Mouse (Mus musculus): ENCODE data around the gene Nol12. TPM values are rescaled to one million over a fixed set of nuclear protein-coding genes. Genes with fewer than 3 reads are reported as not detected.

Nol12 gene
- 10 to 100 TPM; 16.7 to 22.5 TPM for total RNA-seq (2023)

DNA sequence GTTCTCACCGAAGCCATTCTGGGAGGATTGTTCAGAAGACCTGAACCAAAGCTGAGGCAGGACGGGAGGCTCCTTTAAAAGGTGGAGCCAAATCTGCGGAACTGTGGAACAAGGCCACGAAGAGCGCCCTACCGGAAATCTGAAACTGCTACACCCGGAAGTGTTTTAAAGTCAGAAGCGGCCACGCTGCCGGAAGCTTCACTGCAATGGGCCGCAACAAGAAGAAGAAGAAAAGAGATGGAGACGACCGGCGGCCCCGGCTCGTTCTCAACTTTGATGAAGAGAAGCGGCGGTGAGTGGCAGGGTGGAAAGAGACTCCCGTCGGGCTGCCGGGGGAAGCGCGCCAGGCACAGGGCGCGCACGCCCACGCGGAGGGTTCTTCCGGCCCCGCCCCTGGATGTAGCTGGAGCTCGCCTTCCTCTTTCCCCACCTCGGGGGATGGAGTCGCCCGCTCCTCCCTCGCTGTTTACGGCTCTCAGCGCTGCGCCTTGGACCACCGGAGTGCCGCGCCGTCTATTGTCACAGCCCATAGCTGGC lies at the start of gene Nol12:
Nol12 (plus strand) TSS at position 150 of the 537 bp plus-strand sequence.

DNA sequence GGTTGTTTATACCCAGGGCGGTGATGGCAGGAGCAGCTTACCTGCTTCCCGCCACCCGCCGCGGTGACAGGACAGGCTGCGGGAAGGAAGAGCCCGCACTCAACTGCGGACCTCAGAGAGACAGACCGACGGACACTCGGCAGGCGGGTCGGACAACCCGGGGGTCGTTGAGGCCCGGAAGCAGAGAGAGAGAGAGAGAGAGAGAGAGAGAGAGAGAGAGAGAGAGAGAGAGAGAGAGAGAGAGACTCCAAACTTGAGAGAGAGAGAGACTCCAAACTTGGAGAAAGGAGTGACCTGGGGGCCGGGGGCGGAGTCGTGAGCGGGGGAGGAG lies 35.4 kb upstream of the Nol12 start, which contains the start of gene Gm49510:
Gm49510 (plus strand) TSS at position 259 of the 331 bp plus-strand sequence.

GRCm38 (mm10) chr15:78899740-78900584 lies 34.8 kb upstream of the Nol12 start, which contains the start of gene Sh3bp1:
TSS of gene Sh3bp1 (plus strand) at chr15:78899768.

DNA sequence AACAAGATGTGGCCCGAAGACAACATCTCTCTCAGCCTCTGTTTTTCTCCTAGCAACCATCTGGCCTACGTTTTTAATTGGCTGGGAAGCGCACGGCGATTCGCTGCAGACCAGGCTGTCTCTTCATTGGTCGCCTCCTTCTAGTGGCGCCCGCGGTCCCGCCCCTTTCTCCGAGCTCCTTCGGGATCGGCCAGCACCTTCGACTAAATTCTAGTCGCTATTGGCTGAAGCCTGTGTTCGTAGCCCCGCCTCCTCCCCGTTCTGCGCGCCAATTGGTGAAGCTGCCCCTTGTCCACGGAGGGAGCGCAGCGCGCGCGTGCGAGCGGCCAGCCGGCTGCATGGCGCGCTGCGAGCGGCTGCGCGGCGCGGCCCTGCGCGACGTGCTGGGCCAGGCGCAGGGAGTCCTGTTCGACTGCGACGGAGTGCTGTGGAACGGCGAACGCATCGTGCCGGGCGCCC lies 21.1 kb upstream of the Nol12 start, which contains the start of gene Pdxp:
Pdxp (plus strand) TSS at position 288 of the 459 bp plus-strand sequence.

DNA sequence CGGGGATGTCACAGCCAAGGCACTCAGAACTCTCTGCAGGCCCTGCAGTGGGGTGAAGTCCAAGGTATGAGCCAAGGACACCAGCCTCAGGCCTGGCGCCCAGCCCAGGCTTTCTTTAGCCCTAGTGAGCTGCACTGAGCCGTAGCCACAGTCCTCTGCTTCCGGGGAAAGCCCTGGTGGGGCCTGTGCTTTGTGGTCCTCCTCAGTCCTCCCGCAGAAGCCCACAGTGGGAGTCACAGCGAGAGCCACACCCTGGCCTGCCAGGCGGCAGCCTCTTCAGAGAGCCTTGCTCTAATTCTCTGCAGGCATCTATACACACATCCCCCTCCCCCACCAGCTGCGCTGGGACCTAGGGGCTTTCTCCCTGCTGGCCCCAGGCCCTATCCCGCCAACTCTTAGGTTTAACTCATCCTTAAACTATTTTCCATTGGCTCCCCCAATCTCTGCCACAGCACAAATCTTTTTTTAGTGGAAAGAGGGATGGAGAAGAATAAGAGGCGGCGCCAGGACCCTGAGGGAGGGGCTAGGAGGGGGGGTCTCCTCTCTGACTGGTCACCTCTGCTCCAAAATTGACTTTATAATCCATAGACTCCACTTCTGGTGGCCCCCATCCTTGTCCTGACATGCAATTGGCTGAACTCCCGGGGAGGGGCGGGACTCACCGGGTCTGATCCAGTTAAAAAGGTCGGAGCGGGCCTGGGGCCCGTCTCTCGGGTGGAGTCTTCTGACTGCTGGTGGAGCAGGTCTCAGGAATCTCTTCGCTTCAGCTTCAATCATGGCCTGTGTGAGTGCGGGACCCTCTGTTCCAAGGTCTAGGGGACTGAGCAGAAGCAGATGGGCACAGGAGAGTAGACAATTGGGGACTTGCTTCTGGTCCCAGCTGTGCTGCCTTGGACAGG lies 8.5 kb upstream of the Nol12 start, which contains the start of gene Lgals1:
Lgals1 (plus strand) TSS at position 705 of the 899 bp plus-strand sequence.

DNA sequence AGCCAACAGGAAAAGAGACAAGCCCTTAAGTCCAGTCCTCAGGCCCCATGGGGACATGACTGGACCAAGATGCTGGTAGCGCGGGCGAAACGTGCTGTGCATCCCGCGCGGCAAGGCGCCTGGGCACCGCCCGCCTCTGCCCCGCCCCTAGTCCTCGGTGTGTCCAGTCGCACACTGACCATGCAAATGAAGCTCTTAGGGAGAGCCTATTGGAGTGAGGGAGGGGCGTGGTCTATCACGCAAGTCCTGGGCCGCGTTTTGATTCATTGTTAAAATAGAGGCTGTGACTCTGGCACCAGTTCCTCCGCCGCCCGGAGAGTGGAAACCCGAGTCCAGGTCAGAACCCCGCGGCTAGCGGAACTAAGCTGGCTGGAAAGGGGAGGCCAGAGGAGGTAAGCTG lies 12.9 kb downstream of the Nol12 start, which contains the start of gene Triobp:
Triobp (plus strand) TSS at position 68 of the 400 bp plus-strand sequence.

Other genes starting within 250 kb of the Nol12 start
- under 1 TPM; 0.09 to 0.40 TPM for gene Elfn2, start 216.2 kb upstream of the Nol12 start, total RNA-seq (2023)
- 10 to 100 TPM; 13.8 to 19.1 TPM for gene Mfng, start 161.5 kb upstream of the Nol12 start, total RNA-seq (2023)
- 10 to 100 TPM; 32.0 to 40.8 TPM for gene Card10, start 131.9 kb upstream of the Nol12 start, total RNA-seq (2023)
- under 1 TPM in 1 of 2 experiments, not detected in 1; 0.20 TPM for gene Cdc42ep1, start 92.3 kb upstream of the Nol12 start, total RNA-seq (2023)
- gene Lgals2, start 79.4 kb upstream of the Nol12 start, total RNA-seq (2023), result not detected
- gene Gga1, start 57.7 kb upstream of the Nol12 start, total RNA-seq (2023), result 10 to 100 TPM; 72.9 to 82.0 TPM
- not detected for gene Gm49510, start 35.3 kb upstream of the Nol12 start, total RNA-seq (2023)
- 10 to 100 TPM; 78.9 to 85.5 TPM for gene Sh3bp1, start 35.2 kb upstream of the Nol12 start, total RNA-seq (2023)
- 1 to 10 TPM; 1.8 TPM for gene Pdxp, start 21.0 kb upstream of the Nol12 start, total RNA-seq (2023)
- gene Lgals1, start 8.2 kb upstream of the Nol12 start, total RNA-seq (2023), result 100 to 1,000 TPM; 190 to 293 TPM
- 100 to 1,000 TPM; 163 to 195 TPM for gene Triobp, start 12.8 kb downstream of the Nol12 start, total RNA-seq (2023)
- gene H1f0, start 93.5 kb downstream of the Nol12 start, total RNA-seq (2023), result 10 to 100 TPM; 20.2 to 25.9 TPM
- not detected for gene Galr3, start 107.0 kb downstream of the Nol12 start, total RNA-seq (2023)
- gene Ankrd54, start 128.0 kb downstream of the Nol12 start, total RNA-seq (2023), result 10 to 100 TPM; 17.2 to 18.7 TPM
- gene Eif3l, start 140.2 kb downstream of the Nol12 start, total RNA-seq (2023), result 10 to 100 TPM; 60.8 to 68.5 TPM
- 10 to 100 TPM; 13.8 to 14.1 TPM for gene Micall1, start 174.0 kb downstream of the Nol12 start, total RNA-seq (2023)
- gene Polr2f, start 206.1 kb downstream of the Nol12 start, total RNA-seq (2023), result 10 to 100 TPM; 23.0 to 24.9 TPM
- not detected for gene 1700088E04Rik, start 206.3 kb downstream of the Nol12 start, total RNA-seq (2023)
- gene Sox10, start 230.3 kb downstream of the Nol12 start, total RNA-seq (2023), result not detected

All from neutrophil, adult 59 days (primary cell).